ENCODE assay signal across 12 mouse cellular contexts in the genomic region with DNA sequence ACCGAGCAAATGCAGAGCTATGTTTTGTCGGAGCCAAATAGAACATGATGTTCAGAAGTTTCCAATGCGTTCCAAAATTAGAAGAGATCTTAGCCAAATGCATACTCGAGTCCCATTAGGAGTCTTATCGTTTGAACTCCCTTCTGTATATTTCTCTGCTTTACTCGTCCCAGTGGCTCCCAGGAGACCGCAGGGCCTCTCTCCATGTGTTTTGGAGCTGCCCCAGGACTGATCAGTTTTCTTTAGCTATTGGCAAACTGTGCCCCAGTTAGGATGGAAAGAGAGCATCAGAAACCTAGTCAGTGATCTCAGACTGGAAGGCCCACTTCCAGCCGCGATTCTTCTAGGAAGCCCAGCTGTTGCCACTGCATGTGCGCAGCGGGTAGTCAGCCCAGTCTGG.
DNase-seq lines count a peak whose midpoint lies in the region; ATAC-seq lines count a peak whose summit lies in the region.
"Had no signal": no experiment of that assay in that cellular context is flagged by ENCODE, and none has a peak within 500 bp of the region (broad histone marks: within the 10 kb centered on the region; RNA-seq: fewer than 3 reads in every experiment).

No protein-coding gene starts in this region.

- DNase-seq in frontal cortex, postnatal 14 days (ENCODE audit: low spot score in 2 of 2), result no peak
- peak; percentile 17 for DNase-seq in right cerebral cortex, adult 2 months (ENCODE audit: low spot score in 2 of 2)
- no peak for DNase-seq in right cerebral cortex, postnatal 4 days
- peak; percentile 51 for DNase-seq in testis, postnatal 14 days (ENCODE audit: low spot score)
- no peak for DNase-seq in hindbrain, embryonic 14.5 days (ENCODE audit: low spot score)
- DNase-seq: thymus, postnatal 25 days had no signal

- H3K4me3 ChIP-seq in limb, embryonic 13.5 days, result no peak overlapping the region
- H3K4me3 ChIP-seq in hindbrain, embryonic 14.5 days (replicated peaks; ENCODE audit: low read length), result no peak overlapping the region
- H3K4me3 ChIP-seq: neural tube, embryonic 13.5 days had no signal

- no peaks in the 10 kb centered on the region for H3K36me3 ChIP-seq in limb, embryonic 13.5 days
- H3K36me3 ChIP-seq in hindbrain, embryonic 14.5 days (replicated peaks; ENCODE audit: control insufficient read depth, insufficient read depth), result no peaks in the 10 kb centered on the region
- H3K36me3 ChIP-seq: neural tube, embryonic 13.5 days had no signal

- H3K4me1 ChIP-seq in limb, embryonic 13.5 days, result peaks cover 20% of the 10 kb centered on the region
- H3K4me1 ChIP-seq in hindbrain, embryonic 14.5 days (replicated peaks; ENCODE audit: control insufficient read depth, insufficient read depth, low read length), result no peaks in the 10 kb centered on the region
- H3K4me1 ChIP-seq: neural tube, embryonic 13.5 days had no signal

- WGBS in limb, embryonic 13.5 days, result 75% methylated on average over 11 of the region's 11 CpGs
- WGBS in hindbrain, embryonic 14.5 days, result 87% methylated on average over 11 of the region's 11 CpGs

- ATAC-seq in frontal cortex, adult (ENCODE audit: low TSS enrichment), result peak; percentile 47
- no peak for ATAC-seq in limb, embryonic 13.5 days (ENCODE audit: low FRiP score, low read depth)
- ATAC-seq in hindbrain, embryonic 14.5 days (ENCODE audit: low FRiP score), result no peak
- no peak for ATAC-seq in monocyte, adult 5-6 weeks (replicated peaks; ENCODE audit: insufficient number of reproducible peaks, low FRiP score, low TSS enrichment, poor library complexity, severe bottlenecking)
- ATAC-seq: hindbrain, embryonic 16.5 days had no signal

- no peak overlapping the region for H3K4me2 ChIP-seq in limb, embryonic 13.5 days (replicated peaks)
- no peak overlapping the region for H3K4me2 ChIP-seq in hindbrain, embryonic 14.5 days (replicated peaks)
- H3K4me2 ChIP-seq: neural tube, embryonic 13.5 days had no signal

- no peak overlapping the region for H3K9ac ChIP-seq in limb, embryonic 13.5 days
- H3K9ac ChIP-seq in hindbrain, embryonic 14.5 days, result no peak overlapping the region
- H3K9ac ChIP-seq: liver, embryonic 14.5 days; neural tube, embryonic 13.5 days had no signal

- H3K27me3 ChIP-seq in limb, embryonic 13.5 days, result no peaks in the 10 kb centered on the region
- H3K27me3 ChIP-seq in hindbrain, embryonic 14.5 days (ENCODE audit: control insufficient read depth, insufficient read depth, low read length), result no peaks in the 10 kb centered on the region
- H3K27me3 ChIP-seq: neural tube, embryonic 13.5 days had no signal

- H3K27ac ChIP-seq in limb, embryonic 13.5 days, result peak overlapping the region; percentile 67
- H3K27ac ChIP-seq in hindbrain, embryonic 14.5 days, result no peak overlapping the region
- H3K27ac ChIP-seq: liver, embryonic 14.5 days; neural tube, embryonic 13.5 days had no signal

- H3K9me3 ChIP-seq in limb, embryonic 13.5 days, result no peaks in the 10 kb centered on the region
- H3K9me3 ChIP-seq in hindbrain, embryonic 14.5 days (ENCODE audit: control insufficient read depth, low read length), result no peaks in the 10 kb centered on the region
- H3K9me3 ChIP-seq: neural tube, embryonic 13.5 days had no signal

Comparison
In these comparisons a context has a peak if more than half of its experiments do, and no peak if none do; other contexts are left out.
1. DNase-seq: peak in right cerebral cortex, adult 2 months (2 of 2) and testis, postnatal 14 days (single experiment); none in frontal cortex, postnatal 14 days (0 of 2), right cerebral cortex, postnatal 4 days (single experiment) and hindbrain, embryonic 14.5 days (single experiment).